Mouse (Mus musculus): ENCODE measurements around the gene Olfr493.

DNA sequence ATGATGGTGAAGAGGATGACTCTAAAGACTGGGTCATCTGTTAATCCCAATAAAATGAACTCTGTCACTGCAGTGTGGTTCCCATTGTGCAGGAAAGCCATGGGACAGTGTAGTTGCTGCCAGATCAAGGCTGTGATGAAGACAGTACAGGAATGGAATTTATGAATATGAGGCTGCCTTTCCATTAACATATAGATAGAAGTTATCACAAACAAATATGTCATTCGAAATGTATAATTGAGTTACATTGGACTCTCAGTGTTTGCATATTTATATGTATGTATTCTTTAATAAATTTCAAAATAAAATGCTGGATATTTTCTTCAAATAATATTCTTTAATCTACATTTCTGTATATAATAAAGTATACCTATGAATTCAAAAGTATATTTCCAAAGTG lies at the start of gene Olfr493:
- TF ChIP-seq POLR2A (IDR thresholded peaks at IDR 0.05; ENCODE audit: insufficient read length, low read depth): no peak
- TF ChIP-seq TCF12 (IDR thresholded peaks at IDR 0.05; ENCODE audit: insufficient read depth, poor library complexity, severe bottlenecking): no peak
- no peak for TF ChIP-seq E2F4 (IDR thresholded peaks at IDR 0.05; ENCODE audit: insufficient read depth)
- no peak for TF ChIP-seq USF1 (IDR thresholded peaks at IDR 0.05; ENCODE audit: low read depth)
- TF ChIP-seq POLR2AphosphoS2 (IDR thresholded peaks at IDR 0.05; ENCODE audit: insufficient read length, low read depth): no peak
- TF ChIP-seq REST (IDR thresholded peaks at IDR 0.05; ENCODE audit: insufficient read depth, insufficient read length): no peak
- no peak for TF ChIP-seq MYOD1 (IDR thresholded peaks at IDR 0.05; ENCODE audit: control insufficient read depth in 1 of 3, insufficient read length in 2 of 3, low read depth in 2 of 3)
